In genomic region chr16:23909015-23909354, GRCm38 (mm10) we compare ENCODE assay signal across 7 mouse cellular contexts. TPM values are rescaled to one million over a fixed set of nuclear protein-coding genes. Genes with fewer than 3 reads are reported as not detected.
"Had no signal": no experiment of that assay in that cellular context is flagged by ENCODE, and none has a peak within 500 bp of the region (broad histone marks: within the 10 kb centered on the region; RNA-seq: fewer than 3 reads in every experiment).

No protein-coding gene starts in this region.

RNA-seq across cellular contexts. Expression of gene Sst, which starts 18.2 kb away (rescaled TPM):
- total RNA-seq: liver, adult 2 months; megakaryocyte progenitor cell, adult 5-6 weeks; megakaryocyte, adult 5-6 weeks; megakaryocyte-erythroid progenitor cell, adult 5-6 weeks; monocyte, adult 5-6 weeks had no signal

RNA-seq across cellular contexts. Expression of gene Rtp2, which starts 23.2 kb away (rescaled TPM):
- total RNA-seq: left cerebral cortex, postnatal 25 days; left cerebral cortex, postnatal 36 days; liver, adult 2 months; megakaryocyte progenitor cell, adult 5-6 weeks; megakaryocyte, adult 5-6 weeks; megakaryocyte-erythroid progenitor cell, adult 5-6 weeks; monocyte, adult 5-6 weeks had no signal
